Mouse (Mus musculus): ENCODE data around the gene Ezr. TPM values are rescaled to one million over a fixed set of nuclear protein-coding genes. Genes with fewer than 3 reads are reported as not detected.
A peak's percentile ranks its signal among the peaks of the same experiment; 100 is the strongest.

Gene Ezr
- polyA plus RNA-seq, 1 experiment from 2014 or later: 288 TPM

DNA sequence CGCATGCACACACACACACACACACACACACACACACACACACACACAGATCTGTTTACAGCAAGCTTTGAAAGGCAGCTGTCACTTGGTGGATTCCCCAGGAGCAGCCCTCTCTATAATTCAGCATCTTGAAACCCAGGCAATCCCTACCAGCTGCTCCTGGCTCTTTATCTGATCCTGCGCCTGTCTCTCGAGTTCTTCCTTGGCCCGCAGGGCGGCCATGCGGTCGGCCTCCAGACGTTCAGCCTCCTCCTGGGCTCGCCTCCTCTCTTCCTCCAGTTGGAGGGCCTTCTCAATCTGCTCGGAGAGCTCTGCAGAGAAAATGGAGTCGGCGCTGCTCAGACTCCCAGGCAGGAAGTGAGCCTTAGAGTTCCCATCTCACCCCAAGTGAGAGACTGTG is 41.3 kb downstream of the Ezr start:
- H3K9me3 ChIP-seq (ENCODE audit: low read length): no peaks in the 10 kb centered on the region
- H3K9ac ChIP-seq (replicated peaks; ENCODE audit: low read depth): no peak overlapping the region
- H3K36me3 ChIP-seq (ENCODE audit: insufficient read depth, low read length): peaks cover 23% of the 10 kb centered on the region
- DNase-seq (ENCODE audit: low spot score): no peak
- no peak overlapping the region for H3K27ac ChIP-seq (ENCODE audit: low read length)
- no peak overlapping the region for H3K4me2 ChIP-seq (replicated peaks; ENCODE audit: low read depth, low read length)
- 84% methylated on average over 12 of the region's 12 CpGs for WGBS
- TF ChIP-seq CTCF (IDR thresholded peaks at IDR 0.05) (no peak), EP300 (IDR thresholded peaks at IDR 0.05) (no peak)
- no peak for ATAC-seq
- peaks cover 11% of the 10 kb centered on the region; the same call in 1 of the 2 replicates for H3K4me1 ChIP-seq (ENCODE audit: insufficient read depth, low read depth, low read length)
- H3K4me3 ChIP-seq (ENCODE audit: low read depth, low read length): no peak overlapping the region
- no peaks in the 10 kb centered on the region for H3K27me3 ChIP-seq (replicated peaks; ENCODE audit: insufficient read depth, low read length)

- Histone ChIP-seq H3K9ac (replicated peaks; ENCODE audit: low read depth) (no peak overlapping the region), H3K4me3 (ENCODE audit: low read depth, low read length) (no peak overlapping the region), H3K9me3 (ENCODE audit: low read length) (no peaks in the 10 kb centered on the region), H3K4me2 (replicated peaks; ENCODE audit: low read depth, low read length) (no peak overlapping the region), H3K27me3 (replicated peaks; ENCODE audit: insufficient read depth, low read length) (no peaks in the 10 kb centered on the region), H3K4me1 (ENCODE audit: insufficient read depth, low read depth, low read length) (peaks cover 11% of the 10 kb centered on the region; the same call in 1 of the 2 replicates), H3K36me3 (ENCODE audit: insufficient read depth, low read length) (peaks cover 23% of the 10 kb centered on the region), H3K27ac (ENCODE audit: low read length) (no peak overlapping the region)
- TF ChIP-seq CTCF (IDR thresholded peaks at IDR 0.05) (no peak), EP300 (IDR thresholded peaks at IDR 0.05) (no peak)
- no peak for DNase-seq (ENCODE audit: low spot score)
- no peak for ATAC-seq
- 89% methylated on average over 19 of the region's 19 CpGs for WGBS
Observed at GRCm38 (mm10) chr17:6740331-6741170, 42.0 kb downstream of the Ezr start.

DNA sequence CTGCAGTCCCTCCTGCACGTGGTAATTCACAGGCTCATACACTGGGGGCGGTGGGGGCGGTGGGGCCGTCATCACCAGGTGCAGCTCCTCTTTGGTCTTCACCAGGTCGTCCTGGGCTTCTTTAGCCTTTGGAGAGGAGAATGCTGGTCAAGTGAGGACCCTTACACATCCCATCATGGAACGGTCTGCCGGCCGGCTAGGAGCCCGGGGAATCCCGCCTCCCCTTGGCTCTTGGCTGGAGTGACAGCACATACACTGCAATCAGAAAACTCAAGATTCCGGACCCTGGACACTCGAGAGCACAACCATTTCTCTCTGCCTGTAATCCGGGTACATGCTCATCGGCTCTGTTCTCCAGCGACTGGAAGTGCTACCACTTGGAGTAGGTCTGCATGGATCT is 42.8 kb downstream of the Ezr start:
- Histone ChIP-seq H3K27ac (ENCODE audit: low read length) (no peak overlapping the region), H3K9ac (replicated peaks; ENCODE audit: low read depth) (no peak overlapping the region), H3K27me3 (replicated peaks; ENCODE audit: insufficient read depth, low read length) (no peaks in the 10 kb centered on the region), H3K4me2 (replicated peaks; ENCODE audit: low read depth, low read length) (no peak overlapping the region), H3K36me3 (ENCODE audit: insufficient read depth, low read length) (peaks cover 23% of the 10 kb centered on the region), H3K9me3 (ENCODE audit: low read length) (no peaks in the 10 kb centered on the region), H3K4me1 (ENCODE audit: insufficient read depth, low read depth, low read length) (peaks cover 11% of the 10 kb centered on the region; the same call in 1 of the 2 replicates), H3K4me3 (ENCODE audit: low read depth, low read length) (no peak overlapping the region)
- 89% methylated on average over 15 of the region's 15 CpGs for WGBS
- TF ChIP-seq EP300 (IDR thresholded peaks at IDR 0.05) (no peak), CTCF (IDR thresholded peaks at IDR 0.05) (no peak)
- no peak for DNase-seq (ENCODE audit: low spot score)
- ATAC-seq: no peak

DNA sequence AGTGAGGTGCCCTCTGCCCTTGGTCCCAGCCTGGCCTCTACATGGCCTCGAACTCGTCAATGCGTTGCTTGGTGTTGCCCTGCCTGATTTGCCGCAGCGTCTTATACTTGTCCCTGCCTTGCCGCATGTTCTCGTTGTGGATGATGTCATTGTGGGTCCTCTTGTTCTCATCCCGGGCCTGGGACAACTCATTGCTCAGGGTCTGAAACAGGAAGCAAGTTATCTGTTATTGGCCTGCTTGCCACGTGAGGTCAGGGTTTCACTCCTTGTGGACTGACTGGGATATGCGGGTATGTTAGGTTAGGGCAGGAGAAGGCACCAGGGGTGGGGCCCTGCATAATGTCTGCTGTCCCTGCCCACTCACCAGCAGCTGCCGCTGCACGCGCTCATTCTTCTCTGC is 43.3 kb downstream of the Ezr start:
- no peak overlapping the region for H3K4me2 ChIP-seq (replicated peaks; ENCODE audit: low read depth, low read length)
- H3K36me3 ChIP-seq (ENCODE audit: insufficient read depth, low read length): peaks cover 23% of the 10 kb centered on the region
- no peaks in the 10 kb centered on the region for H3K9me3 ChIP-seq (ENCODE audit: low read length)
- no peaks in the 10 kb centered on the region for H3K27me3 ChIP-seq (replicated peaks; ENCODE audit: insufficient read depth, low read length)
- H3K4me1 ChIP-seq (ENCODE audit: insufficient read depth, low read depth, low read length): peaks cover 11% of the 10 kb centered on the region; the same call in 1 of the 2 replicates
- WGBS: 86% methylated on average over 13 of the region's 13 CpGs
- H3K27ac ChIP-seq (ENCODE audit: low read length): no peak overlapping the region
- ATAC-seq (no peak), DNase-seq (ENCODE audit: low spot score) (no peak)
- no peak overlapping the region for H3K9ac ChIP-seq (replicated peaks; ENCODE audit: low read depth)
- no peak overlapping the region for H3K4me3 ChIP-seq (ENCODE audit: low read depth, low read length)
- TF ChIP-seq CTCF (IDR thresholded peaks at IDR 0.05) (peak; percentile 8; the same call in 1 of the 2 replicates), EP300 (IDR thresholded peaks at IDR 0.05) (no peak)

GRCm38 (mm10) chr17:6738836-6739235 is 43.7 kb downstream of the Ezr start:
- Histone ChIP-seq H3K36me3 (ENCODE audit: insufficient read depth, low read length) (peaks cover 23% of the 10 kb centered on the region), H3K4me2 (replicated peaks; ENCODE audit: low read depth, low read length) (no peak overlapping the region), H3K27me3 (replicated peaks; ENCODE audit: insufficient read depth, low read length) (no peaks in the 10 kb centered on the region), H3K9ac (replicated peaks; ENCODE audit: low read depth) (no peak overlapping the region), H3K4me3 (ENCODE audit: low read depth, low read length) (no peak overlapping the region), H3K9me3 (ENCODE audit: low read length) (no peaks in the 10 kb centered on the region), H3K4me1 (ENCODE audit: insufficient read depth, low read depth, low read length) (peaks cover 11% of the 10 kb centered on the region; the same call in 1 of the 2 replicates), H3K27ac (ENCODE audit: low read length) (no peak overlapping the region)
- DNase-seq (ENCODE audit: low spot score) (no peak), ATAC-seq (no peak)
- no peak for TF ChIP-seq CTCF (IDR thresholded peaks at IDR 0.05)
- TF ChIP-seq EP300 (IDR thresholded peaks at IDR 0.05): no peak
- WGBS: 75% methylated on average over 7 of the region's 7 CpGs

DNA sequence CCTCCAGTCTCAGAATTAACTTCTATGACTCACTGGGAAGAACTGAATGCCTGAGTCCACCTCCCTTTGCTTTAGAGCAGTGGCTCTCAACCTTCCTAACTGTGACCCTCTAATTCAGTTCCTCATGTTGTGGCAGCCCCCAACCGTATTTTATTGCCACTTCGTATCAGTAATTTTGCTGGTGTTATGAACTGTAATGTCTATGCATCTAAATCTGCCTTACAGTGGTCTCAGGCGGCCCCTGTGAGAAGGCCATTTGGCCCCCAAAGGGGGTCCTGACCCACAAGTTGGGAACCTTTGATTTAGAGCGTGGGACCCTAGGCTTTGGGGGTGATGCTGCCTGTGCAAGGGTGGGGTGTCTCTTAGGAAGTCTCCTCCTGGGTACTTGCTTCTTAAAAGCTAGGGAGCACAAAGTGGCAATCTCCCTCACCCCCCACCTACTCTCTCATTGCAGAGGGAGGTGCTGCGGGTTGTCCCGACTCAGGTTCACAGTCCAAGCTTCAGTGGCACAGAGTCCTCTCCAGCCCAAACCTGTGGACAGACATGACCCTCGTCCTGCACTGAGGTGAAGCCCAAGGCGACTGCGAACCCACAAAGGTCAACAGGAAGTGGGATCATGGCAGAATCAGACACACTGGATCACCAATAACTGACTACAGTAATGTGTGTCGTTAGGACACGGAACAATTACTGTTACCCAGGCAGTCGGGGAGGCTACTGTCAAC is 45.1 kb downstream of the Ezr start:
- Histone ChIP-seq H3K4me2 (replicated peaks; ENCODE audit: low read depth, low read length) (no peak overlapping the region), H3K27me3 (replicated peaks; ENCODE audit: insufficient read depth, low read length) (no peaks in the 10 kb centered on the region), H3K27ac (ENCODE audit: low read length) (peak overlapping the region; percentile 57; the same call in 1 of the 2 replicates), H3K9ac (replicated peaks; ENCODE audit: low read depth) (no peak overlapping the region), H3K36me3 (ENCODE audit: insufficient read depth, low read length) (peaks cover 18% of the 10 kb centered on the region), H3K4me1 (ENCODE audit: insufficient read depth, low read depth, low read length) (peaks cover 9% of the 10 kb centered on the region; the same call in 1 of the 2 replicates), H3K9me3 (ENCODE audit: low read length) (no peaks in the 10 kb centered on the region), H3K4me3 (ENCODE audit: low read depth, low read length) (no peak overlapping the region)
- DNase-seq (ENCODE audit: low spot score) (no peak), ATAC-seq (no peak)
- no peak for TF ChIP-seq CTCF (IDR thresholded peaks at IDR 0.05)
- no peak for TF ChIP-seq EP300 (IDR thresholded peaks at IDR 0.05)
- WGBS: 82% methylated on average over 12 of the region's 12 CpGs
